In the genomic region with DNA sequence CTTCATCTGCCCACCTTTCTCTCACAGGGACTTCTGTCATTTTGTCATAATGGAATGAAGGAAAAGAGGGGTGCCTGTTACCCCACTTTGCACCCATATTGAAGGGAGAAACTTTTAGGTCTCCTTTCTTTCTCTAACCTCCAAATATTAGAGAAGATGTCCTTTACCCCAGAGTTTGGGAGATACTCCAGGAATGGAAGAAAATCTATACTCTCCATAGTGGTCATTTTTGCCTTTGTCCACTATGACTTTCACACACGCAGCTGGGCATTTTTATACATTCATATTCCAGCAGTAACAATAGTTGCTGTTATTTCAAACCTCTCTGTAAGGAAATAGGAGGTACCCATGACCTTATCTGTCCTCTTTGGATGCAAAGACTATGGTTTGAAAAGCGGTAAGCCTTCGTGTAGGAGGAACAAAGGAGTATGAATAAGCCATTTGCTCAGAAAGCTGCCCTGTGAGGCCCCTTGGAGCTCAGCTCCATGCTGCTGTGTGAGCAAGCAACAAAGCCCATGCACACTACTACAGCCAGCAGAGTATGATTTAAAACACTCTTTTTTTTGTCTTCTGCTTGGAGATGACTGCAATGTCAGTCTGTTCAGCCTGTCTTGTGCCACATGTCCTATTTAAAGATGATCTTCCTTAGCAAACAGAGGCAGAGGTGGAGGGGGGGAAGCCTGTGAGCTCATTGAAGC, we compare ENCODE assay signal across 12 mouse cellular contexts.
DNase-seq lines count a peak whose midpoint lies in the region; ATAC-seq lines count a peak whose summit lies in the region.
"Had no signal": no experiment of that assay in that cellular context is flagged by ENCODE, and none has a peak within 500 bp of the region (broad histone marks: within the 10 kb centered on the region; RNA-seq: fewer than 3 reads in every experiment).

No protein-coding gene starts in this region.

- DNase-seq in frontal cortex, adult 2 months (ENCODE audit: extremely low spot score in 1 of 2, low spot score in 1 of 2) = no peak
- DNase-seq in embryo, embryonic 11 days = peak; percentile 48
- DNase-seq in hindbrain, embryonic 10.5 days (ENCODE audit: low spot score) = no peak
- DNase-seq in kidney, adult 11 months = no peak
- DNase-seq in kidney, adult 8-10 months = no peak
- DNase-seq in cerebellum, adult 9-11 months = no peak
- DNase-seq: gastrocnemius, postnatal 25 days; thymus, adult 2 months had no signal

- ATAC-seq in frontal cortex, adult (ENCODE audit: low TSS enrichment) = peak; percentile 71
- peak; percentile 74 for ATAC-seq in midbrain, embryonic 13.5 days

- peak overlapping the region; percentile 36 for H3K4me3 ChIP-seq in hindbrain, embryonic 10.5 days
- H3K4me3 ChIP-seq in midbrain, embryonic 13.5 days (replicated peaks) = peak overlapping the region; percentile 13; the same call in 1 of the 2 replicates
- H3K4me3 ChIP-seq: myocyte had no signal

- no peaks in the 10 kb centered on the region for H3K27me3 ChIP-seq in hindbrain, embryonic 10.5 days (ENCODE audit: insufficient read depth, poor library complexity, severe bottlenecking)
- 0 out of 2 replicates have a peak, but pooled peaks cover 8% of the 10 kb centered on the region for H3K27me3 ChIP-seq in midbrain, embryonic 13.5 days

- H3K4me1 ChIP-seq in hindbrain, embryonic 10.5 days (replicated peaks) = peaks cover 46% of the 10 kb centered on the region
- peaks cover 24% of the 10 kb centered on the region for H3K4me1 ChIP-seq in midbrain, embryonic 13.5 days (replicated peaks)

- peak overlapping the region; percentile 86 for H3K27ac ChIP-seq in hindbrain, embryonic 10.5 days
- peak overlapping the region; percentile 76 for H3K27ac ChIP-seq in midbrain, embryonic 13.5 days
- H3K27ac ChIP-seq: liver, embryonic 14.5 days had no signal

- WGBS in hindbrain, embryonic 10.5 days = 12% methylated on average over 3 of the region's 3 CpGs
- 7% methylated on average over 3 of the region's 3 CpGs for WGBS in midbrain, embryonic 13.5 days

- H3K9me3 ChIP-seq in hindbrain, embryonic 10.5 days = no peaks in the 10 kb centered on the region
- H3K9me3 ChIP-seq in midbrain, embryonic 13.5 days = no peaks in the 10 kb centered on the region

- H3K9ac ChIP-seq in midbrain, embryonic 13.5 days (replicated peaks) = no peak overlapping the region
- H3K9ac ChIP-seq: liver, embryonic 14.5 days had no signal

- peak overlapping the region; percentile 47 for H3K4me2 ChIP-seq in midbrain, embryonic 13.5 days (replicated peaks)

- H3K36me3 ChIP-seq in hindbrain, embryonic 10.5 days = no peaks in the 10 kb centered on the region; the same call in 1 of the 2 replicates
- no peaks in the 10 kb centered on the region for H3K36me3 ChIP-seq in midbrain, embryonic 13.5 days
